Mouse (Mus musculus): ENCODE measurements around the gene Gstm2.
"Not testable (repeated sequence)": the region's sequence is repeated elsewhere in the genome, so short reads cannot be mapped to it uniquely, and the experiment has no call there.

The Gstm2 gene

GRCm38 (mm10) chr3:107996576-107996975 lies 10.3 kb upstream of the Gstm2 start:
- no peak for DNase-seq (ENCODE audit: low spot score)

GRCm38 (mm10) chr3:107995974-107996373 lies 9.7 kb upstream of the Gstm2 start:
- DNase-seq (ENCODE audit: low spot score) = not testable (repeated sequence)

- not testable (repeated sequence) for DNase-seq (ENCODE audit: low spot score)
Measured at GRCm38 (mm10) chr3:107985141-107985540, 1.1 kb downstream of the Gstm2 start.

GRCm38 (mm10) chr3:107984471-107984870 lies 1.8 kb downstream of the Gstm2 start:
- no peak for DNase-seq (ENCODE audit: low spot score)

GRCm38 (mm10) chr3:107983771-107984170 lies 2.5 kb downstream of the Gstm2 start:
- no peak for DNase-seq (ENCODE audit: low spot score)

GRCm38 (mm10) chr3:107982726-107983125 lies 3.5 kb downstream of the Gstm2 start:
- no peak for DNase-seq (ENCODE audit: low spot score)

GRCm38 (mm10) chr3:107981261-107981660 lies 5.0 kb downstream of the Gstm2 start:
- DNase-seq (ENCODE audit: low spot score) = no peak

GRCm38 (mm10) chr3:107977691-107978090 lies 8.6 kb downstream of the Gstm2 start:
- DNase-seq (ENCODE audit: low spot score) = no peak

GRCm38 (mm10) chr3:107974237-107974636 lies 12.0 kb downstream of the Gstm2 start:
- no peak for DNase-seq (ENCODE audit: low spot score)

GRCm38 (mm10) chr3:107972070-107972469 lies 14.2 kb downstream of the Gstm2 start:
- no peak for DNase-seq (ENCODE audit: low spot score)

GRCm38 (mm10) chr3:107971101-107971500 lies 15.2 kb downstream of the Gstm2 start:
- DNase-seq (ENCODE audit: low spot score) = not testable (repeated sequence)

GRCm38 (mm10) chr3:107968724-107969395 lies 17.4 kb downstream of the Gstm2 start, which contains the start of gene Gstm3:
TSS of gene Gstm3 (minus strand) at chr3:107969283.
- no peak for DNase-seq (ENCODE audit: low spot score)

- no peak for DNase-seq (ENCODE audit: low spot score)
Measured at GRCm38 (mm10) chr3:107966631-107967030, 19.6 kb downstream of the Gstm2 start.

- DNase-seq (ENCODE audit: low spot score) = no peak
Measured at GRCm38 (mm10) chr3:107965592-107965991, 20.7 kb downstream of the Gstm2 start.

- DNase-seq (ENCODE audit: low spot score) = no peak
Measured at GRCm38 (mm10) chr3:107964656-107965308, 21.5 kb downstream of the Gstm2 start.

- no peak for DNase-seq (ENCODE audit: low spot score)
Measured at GRCm38 (mm10) chr3:107964026-107964425, 22.2 kb downstream of the Gstm2 start.

- DNase-seq (ENCODE audit: low spot score) = not testable (repeated sequence)
Measured at GRCm38 (mm10) chr3:107955260-107955659, 31.0 kb downstream of the Gstm2 start.

- DNase-seq (ENCODE audit: low spot score) = no peak
Measured at GRCm38 (mm10) chr3:107953906-107954305, 32.3 kb downstream of the Gstm2 start.

- peak; percentile 55 for DNase-seq (ENCODE audit: low spot score)
Measured at GRCm38 (mm10) chr3:107953328-107953755, 32.9 kb downstream of the Gstm2 start.

GRCm38 (mm10) chr3:107950531-107950930 lies 35.7 kb downstream of the Gstm2 start:
- DNase-seq (ENCODE audit: low spot score) = no peak

- not testable (repeated sequence) for DNase-seq (ENCODE audit: low spot score)
Measured at GRCm38 (mm10) chr3:107949461-107949860, 36.8 kb downstream of the Gstm2 start.

- DNase-seq (ENCODE audit: low spot score) = no peak
Measured at GRCm38 (mm10) chr3:107945729-107946128, 40.5 kb downstream of the Gstm2 start.

GRCm38 (mm10) chr3:107943239-107943990 lies 42.8 kb downstream of the Gstm2 start, which contains the start of gene Gstm6:
TSS of gene Gstm6 (minus strand) at chr3:107943749.
- DNase-seq (ENCODE audit: low spot score) = no peak

Data from layer of hippocampus, adult 9-10 months (tissue).